Mouse (Mus musculus) cerebellum, adult 2 months (tissue): ENCODE measurements around the gene Ube2o. TPM values are rescaled to one million over a fixed set of nuclear protein-coding genes. Genes with fewer than 3 reads are reported as not detected.

Experiments
- DNase-seq, 2 experiments: peaks; one replicate each; pipeline ENCODE4 v3.0.0; 2021
- H3K27ac ChIP-seq: fragments of 200-500 bp; 2 replicates; pipeline ENCODE4 v1.5.1; 2012; ENCODE audit warnings: low read length, control low read depth, inconsistent platforms; ENCODE audit not compliant: insufficient read depth
- H3K27me3 ChIP-seq: fragments of 200-500 bp; 2 replicates; pipeline ENCODE4 v1.6.1; 2012; ENCODE audit warnings: inconsistent platforms, mild to moderate bottlenecking, low read length, moderate library complexity; ENCODE audit not compliant: control insufficient read depth, insufficient read depth
- H3K4me1 ChIP-seq: fragments of 200-500 bp; 2 replicates; pipeline ENCODE4 v1.6.1; 2011; ENCODE audit warnings: low read length; ENCODE audit not compliant: control insufficient read depth, insufficient read depth
- H3K4me3 ChIP-seq: fragments of 200-500 bp; replicated peaks from 2 replicates; pipeline ENCODE3; 2011; ENCODE audit warnings: mild to moderate bottlenecking, low read depth, low read length, control low read depth; ENCODE audit not compliant: insufficient read depth
- CTCF ChIP-seq: fragments of 200-500 bp; IDR thresholded peaks from 2 replicates; pipeline ENCODE4 v1.5.1; 2011; ENCODE audit warnings: low read depth, mild to moderate bottlenecking, control low read depth, low read length, moderate library complexity, borderline replicate concordance; ENCODE audit not compliant: insufficient read depth
- POLR2A ChIP-seq: fragments of 200-500 bp; IDR thresholded peaks from 2 replicates; pipeline ENCODE4 v1.6.1; 2011; ENCODE audit warnings: low read length, control low read depth, borderline replicate concordance; ENCODE audit not compliant: insufficient read depth
- WGBS: fragments of 180-500 bp; shearing (Covaris S2); methylation state at CpG from one replicate; pipeline ENCODE4 v1.1.7; 2018; 5-methylcytosine and 5-hydroxymethylcytosine counted together
- polyA plus RNA-seq: library from polyadenylated mRNA; depleted of rRNA; stranded (reverse); fragments of >200 nt; gene quantifications from 2 replicates; pipeline ENCODE4 v1.2.3, GENCODE M21; 2012

Gene Ube2o
- polyA plus RNA-seq, 1 experiment = 88.2 TPM

DNA sequence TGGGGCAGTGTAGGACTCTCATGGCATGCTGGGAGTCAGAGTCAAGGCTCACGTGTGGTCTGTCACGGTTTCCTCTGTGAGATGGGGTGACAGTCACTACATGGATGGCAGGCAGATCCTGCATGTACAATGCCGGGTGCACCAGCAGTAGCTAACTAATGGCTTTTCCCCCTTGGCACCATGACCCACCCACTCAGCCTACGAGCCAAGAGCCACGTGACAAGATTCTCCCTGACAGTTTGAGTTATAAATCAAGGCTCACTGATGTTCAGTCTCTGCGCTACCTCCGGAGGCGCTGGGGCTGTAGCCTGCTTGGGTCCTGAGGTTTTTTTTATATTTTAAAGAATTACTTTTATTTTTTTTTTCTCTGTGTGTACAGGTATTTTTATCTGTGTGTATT, 38.3 kb upstream of the Ube2o start:
- H3K4me3 ChIP-seq = no peak overlapping the region
- peaks cover 81% of the 10 kb centered on the region for H3K4me1 ChIP-seq
- H3K27me3 ChIP-seq = no peaks in the 10 kb centered on the region
- 31% methylated on average over 8 of the region's 8 CpGs for WGBS
- no peak overlapping the region for H3K27ac ChIP-seq
- no peak for TF ChIP-seq CTCF
- TF ChIP-seq POLR2A = no peak
- no peak for DNase-seq

DNA sequence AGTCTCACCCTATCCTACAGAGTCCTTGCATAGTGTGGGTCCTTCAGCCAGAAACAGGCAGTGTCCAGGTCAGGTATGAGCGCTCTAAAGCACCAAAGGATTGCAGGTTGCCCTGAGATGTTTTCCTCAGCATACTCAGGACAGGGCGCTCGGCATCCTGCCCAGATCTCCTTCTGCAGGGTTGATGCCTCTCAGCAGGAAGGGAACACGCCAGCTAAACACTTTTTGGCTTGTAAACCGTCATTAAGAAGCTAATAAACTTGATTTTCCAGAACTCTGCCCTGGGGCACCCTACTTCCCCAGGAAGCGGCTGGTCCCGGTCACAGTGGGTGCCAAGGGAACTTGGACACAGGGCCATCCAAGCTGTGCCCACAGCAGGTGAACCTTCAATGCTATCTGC, 37.9 kb upstream of the Ube2o start:
- DNase-seq = peak; percentile 75
- Histone ChIP-seq H3K27ac (no peak overlapping the region), H3K4me3 (no peak overlapping the region), H3K27me3 (no peaks in the 10 kb centered on the region), H3K4me1 (peaks cover 80% of the 10 kb centered on the region)
- TF ChIP-seq POLR2A (no peak), CTCF (no peak)
- WGBS = 8% methylated on average over 7 of the region's 7 CpGs

GRCm38 (mm10) chr11:116618666-116619065, 37.4 kb upstream of the Ube2o start:
- H3K27ac ChIP-seq = no peak overlapping the region
- DNase-seq = no peak
- no peak for TF ChIP-seq POLR2A
- no peak for TF ChIP-seq CTCF
- peaks cover 80% of the 10 kb centered on the region for H3K4me1 ChIP-seq
- WGBS = 96% methylated on average over 7 of the region's 7 CpGs
- no peaks in the 10 kb centered on the region for H3K27me3 ChIP-seq
- no peak overlapping the region for H3K4me3 ChIP-seq

DNA sequence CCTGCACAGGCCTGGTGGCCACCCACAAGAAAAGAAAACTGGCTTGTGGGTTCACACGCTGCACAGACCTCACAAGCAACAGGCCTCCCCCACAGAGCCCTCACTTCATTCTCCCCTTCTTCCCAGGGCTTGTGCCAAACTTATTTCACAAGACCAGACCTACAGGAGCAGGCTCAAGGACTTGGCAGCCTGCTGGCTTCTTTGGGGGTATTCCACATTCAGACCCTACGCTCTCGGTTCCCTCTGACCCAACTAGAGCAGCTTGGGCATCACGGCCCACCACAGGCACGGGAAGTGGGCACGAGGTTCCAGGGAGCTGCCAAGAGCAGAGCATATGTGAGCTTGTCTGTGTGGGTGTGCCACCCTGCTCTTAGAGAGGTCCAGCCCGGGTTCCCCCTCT, 36.4 kb upstream of the Ube2o start:
- Histone ChIP-seq H3K4me3 (no peak overlapping the region), H3K4me1 (peaks cover 87% of the 10 kb centered on the region), H3K27ac (no peak overlapping the region), H3K27me3 (no peaks in the 10 kb centered on the region)
- 37% methylated on average over 7 of the region's 7 CpGs for WGBS
- no peak for TF ChIP-seq POLR2A
- no peak for TF ChIP-seq CTCF
- DNase-seq = peak in 1 of 2 experiments; percentile 18

GRCm38 (mm10) chr11:116616438-116617118, 35.3 kb upstream of the Ube2o start:
- H3K27ac ChIP-seq = no peak overlapping the region
- 77% methylated on average over 10 of the region's 10 CpGs for WGBS
- no peak overlapping the region for H3K4me3 ChIP-seq
- TF ChIP-seq CTCF (no peak), POLR2A (no peak)
- peak in 1 of 2 experiments; percentile 13 for DNase-seq
- H3K27me3 ChIP-seq = no peaks in the 10 kb centered on the region
- H3K4me1 ChIP-seq = peaks cover 77% of the 10 kb centered on the region

DNA sequence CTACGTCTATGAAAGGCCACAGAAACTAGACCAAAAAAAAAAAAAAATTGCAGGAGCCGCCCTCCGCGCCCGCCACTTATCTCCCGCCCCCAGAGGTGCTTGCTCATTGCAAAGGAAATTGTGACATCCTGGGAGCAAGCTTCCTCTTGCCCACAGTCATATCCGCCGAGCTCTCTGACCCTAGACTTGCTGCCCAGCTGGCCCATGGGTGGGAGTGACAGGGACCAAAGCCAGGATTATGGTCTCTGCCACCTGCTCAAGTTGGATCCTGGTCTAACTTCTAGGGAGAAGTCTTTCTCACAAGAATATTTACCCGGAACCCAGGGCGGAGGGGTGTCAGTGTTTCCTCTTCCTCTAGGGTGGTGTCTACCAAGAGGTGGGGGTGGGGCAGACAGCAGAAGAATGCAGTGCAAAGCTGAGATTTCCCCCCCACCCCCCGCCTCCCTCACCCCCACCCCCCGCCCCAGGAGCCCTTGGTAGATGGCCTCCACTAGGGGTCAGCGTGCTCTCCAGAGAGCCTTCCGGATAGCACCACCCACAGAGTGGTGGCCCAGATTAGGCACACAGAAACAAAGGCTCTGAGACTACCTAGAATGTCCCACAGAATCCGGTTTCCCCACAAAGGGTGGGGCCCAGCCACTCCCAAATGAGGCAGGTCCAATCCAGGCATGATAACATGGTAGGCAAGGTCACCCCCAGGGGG, 34.6 kb upstream of the Ube2o start:
- no peaks in the 10 kb centered on the region for H3K27me3 ChIP-seq
- H3K4me1 ChIP-seq = peaks cover 73% of the 10 kb centered on the region
- TF ChIP-seq CTCF = no peak
- peak; percentile 56 to 68 for DNase-seq
- no peak overlapping the region for H3K27ac ChIP-seq
- H3K4me3 ChIP-seq = no peak overlapping the region
- 11% methylated on average over 15 of the region's 15 CpGs for WGBS

GRCm38 (mm10) chr11:116613234-116613633, 32.0 kb upstream of the Ube2o start:
- H3K4me1 ChIP-seq = peaks cover 69% of the 10 kb centered on the region
- WGBS = 59% methylated on average over 6 of the region's 6 CpGs
- H3K27me3 ChIP-seq = no peaks in the 10 kb centered on the region
- H3K4me3 ChIP-seq = no peak overlapping the region
- H3K27ac ChIP-seq = no peak overlapping the region
- no peak for DNase-seq
- TF ChIP-seq CTCF (no peak), POLR2A (no peak)

- WGBS = 95% methylated on average over 1 of the region's 1 CpGs
- DNase-seq = no peak
- Histone ChIP-seq H3K4me1 (peaks cover 63% of the 10 kb centered on the region), H3K27ac (no peak overlapping the region), H3K27me3 (no peaks in the 10 kb centered on the region), H3K4me3 (no peak overlapping the region)
- TF ChIP-seq POLR2A (no peak), CTCF (no peak)
These were observed 31.3 kb upstream of the Ube2o start for GRCm38 (mm10) chr11:116612554-116612953.
